Mouse (Mus musculus) liver, postnatal 0 days (tissue): ENCODE measurements at regions not wholly inside any gene's neighbourhood (a gene's known extent, or its start where the extent isn't known, plus 50 kb on each side); places are given as distances from the start of the nearest gene placed in this dataset.

Experiments used
- CTCF ChIP-seq: sonication (generic); IDR thresholded peaks from 2 replicates; pipeline ENCODE4 v1.5.1; 2016; ENCODE audit warnings: antibody characterized with exemption, low read depth
- EP300 ChIP-seq: IDR thresholded peaks from 2 replicates; pipeline ENCODE4 v1.6.1; 2016; ENCODE audit warnings: antibody characterized with exemption, low read depth, mild to moderate bottlenecking

GRCm38 (mm10) chr13:45246341-45246740 lies 143.2 kb upstream of the Mylip start:
- TF ChIP-seq CTCF (no peak), EP300 (no peak)
